Mouse (Mus musculus) naive thymus-derived CD4-positive, alpha-beta T cell, adult 2 months (primary cell): ENCODE measurements around the gene Csrnp1.
A peak's percentile ranks its signal among the peaks of the same experiment; 100 is the strongest.

Source experiments
- DNase-seq: peaks from one replicate; pipeline ENCODE4 v3.0.0-alpha.2; 2011; ENCODE audit warnings: low read depth

Csrnp1 gene

GRCm38 (mm10) chr9:120001945-120002725, 17.7 kb upstream of the Csrnp1 start:
- peak; percentile 84 for DNase-seq

GRCm38 (mm10) chr9:120000761-120001160, 16.3 kb upstream of the Csrnp1 start:
- no peak for DNase-seq

- no peak for DNase-seq
Observed at GRCm38 (mm10) chr9:119999636-120000035, 15.2 kb upstream of the Csrnp1 start.

GRCm38 (mm10) chr9:119998776-119999175, 14.3 kb upstream of the Csrnp1 start:
- no peak for DNase-seq

GRCm38 (mm10) chr9:119996080-119996479, 11.6 kb upstream of the Csrnp1 start:
- DNase-seq: no peak

GRCm38 (mm10) chr9:119994207-119994606, 9.7 kb upstream of the Csrnp1 start:
- no peak for DNase-seq

GRCm38 (mm10) chr9:119993092-119993844, 8.8 kb upstream of the Csrnp1 start:
- peak; percentile 64 for DNase-seq

- no peak for DNase-seq
Observed at GRCm38 (mm10) chr9:119991310-119991709, 6.9 kb upstream of the Csrnp1 start.

- peak; percentile 76 for DNase-seq
Observed at GRCm38 (mm10) chr9:119988304-119988703, 3.8 kb upstream of the Csrnp1 start.

GRCm38 (mm10) chr9:119985881-119986574, 1.6 kb upstream of the Csrnp1 start:
- DNase-seq: no peak

- peak; percentile 92 for DNase-seq
Observed at GRCm38 (mm10) chr9:119983585-119984535, 598 bp downstream of the Csrnp1 start.

- DNase-seq: peak; percentile 84
Observed at GRCm38 (mm10) chr9:119982956-119983551, 1.4 kb downstream of the Csrnp1 start.

- DNase-seq: peak; percentile 92
Observed at GRCm38 (mm10) chr9:119982241-119982811, 2.1 kb downstream of the Csrnp1 start.

GRCm38 (mm10) chr9:119981183-119982179, 3.0 kb downstream of the Csrnp1 start:
- peak; percentile 92 for DNase-seq

- peak; percentile 49 for DNase-seq
Observed at GRCm38 (mm10) chr9:119980770-119981182, 3.7 kb downstream of the Csrnp1 start.

- DNase-seq: no peak
Observed at GRCm38 (mm10) chr9:119979749-119980148, 4.7 kb downstream of the Csrnp1 start.

- peak; percentile 40 for DNase-seq
Observed at GRCm38 (mm10) chr9:119978811-119979441, 5.5 kb downstream of the Csrnp1 start.

GRCm38 (mm10) chr9:119978151-119978810, 6.2 kb downstream of the Csrnp1 start:
- peak; percentile 75 for DNase-seq
